Mouse (Mus musculus) right cerebral cortex, adult 2 months (tissue): ENCODE measurements around the gene Gm20388.

Experiments used
- DNase-seq, 2 experiments: peaks; one replicate each; pipeline ENCODE4 v3.0.0; 2021 to 2022; ENCODE audit warnings: low spot score in 2 of 2

Gm20388 gene

DNA sequence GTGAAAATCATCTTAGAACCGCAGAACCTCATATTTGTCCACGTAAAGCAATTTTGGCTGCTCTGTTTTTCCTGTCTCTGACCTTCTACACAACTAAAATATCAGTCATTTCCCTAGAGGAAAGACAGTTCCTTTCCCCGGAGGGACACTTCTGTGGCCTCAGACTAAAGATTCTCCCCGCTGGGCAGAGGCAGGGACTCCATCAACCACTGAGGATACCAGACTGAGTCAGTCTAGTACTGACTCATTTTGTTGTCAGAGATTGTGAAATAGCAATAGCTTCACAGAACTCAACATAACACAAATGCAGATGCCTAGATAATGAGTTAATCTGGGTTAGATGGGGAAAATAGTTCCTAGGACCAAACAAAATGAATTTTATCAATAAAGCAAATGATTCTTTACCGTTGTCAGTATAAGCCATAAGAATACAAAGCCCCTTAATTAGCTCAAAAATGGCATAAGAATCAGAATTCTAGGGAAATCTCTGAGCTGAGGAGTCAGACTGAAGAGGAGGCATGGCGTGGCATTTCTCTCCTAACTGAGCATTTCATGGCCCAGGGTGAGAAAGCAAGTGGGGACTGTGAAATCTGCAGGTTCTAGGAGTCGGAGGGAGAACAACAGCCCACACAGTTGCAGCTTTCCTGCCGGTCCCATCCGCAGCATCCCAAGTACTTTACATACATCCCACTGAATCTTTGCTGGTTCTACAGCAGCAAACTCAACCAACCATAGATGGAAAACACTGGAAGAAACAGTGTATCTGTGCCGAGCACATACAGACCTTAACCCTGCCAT lies 3781.7 kb downstream of the Gm20388 start:
- DNase-seq: no peak

DNA sequence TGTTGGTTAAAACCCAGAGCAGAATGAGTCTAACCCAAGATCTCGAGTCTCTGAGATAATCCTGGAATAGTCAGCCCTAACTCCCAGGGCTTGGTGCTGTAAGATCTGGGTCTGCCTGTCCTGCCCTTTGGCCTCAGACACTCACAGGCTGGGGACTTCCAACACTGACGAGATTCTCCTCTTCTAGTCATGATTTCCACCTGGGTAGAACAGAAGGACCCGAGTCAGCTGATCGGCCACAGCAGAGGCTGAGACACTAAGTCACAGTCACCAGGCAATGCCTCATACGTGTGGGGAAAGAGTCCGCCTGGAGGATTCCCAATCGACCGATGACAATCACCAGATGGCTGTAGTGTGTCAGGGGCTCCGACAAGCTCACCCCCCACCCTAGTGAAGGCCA lies 3785.5 kb downstream of the Gm20388 start:
- no peak for DNase-seq

DNA sequence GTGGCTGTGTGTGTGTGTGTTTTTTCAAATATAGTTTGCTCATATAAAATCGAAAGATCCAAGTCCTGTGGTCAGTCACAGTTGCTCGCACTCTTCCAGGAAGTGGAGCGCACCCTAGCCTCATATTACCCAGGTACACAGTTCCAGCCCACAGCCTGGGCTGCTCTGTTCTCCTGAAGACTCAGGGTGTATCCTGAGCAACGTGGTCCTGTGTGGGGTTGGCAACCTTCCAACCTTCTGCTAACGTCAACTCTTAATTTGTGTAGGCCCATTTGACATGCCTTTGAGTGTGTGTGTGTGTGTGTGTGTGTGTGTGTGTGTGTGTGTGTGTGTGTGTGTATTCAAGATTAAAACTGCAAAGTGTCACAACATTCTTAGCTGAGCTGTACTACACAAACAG lies 3786.7 kb downstream of the Gm20388 start:
- peak in 1 of 2 experiments; percentile 10 for DNase-seq

DNA sequence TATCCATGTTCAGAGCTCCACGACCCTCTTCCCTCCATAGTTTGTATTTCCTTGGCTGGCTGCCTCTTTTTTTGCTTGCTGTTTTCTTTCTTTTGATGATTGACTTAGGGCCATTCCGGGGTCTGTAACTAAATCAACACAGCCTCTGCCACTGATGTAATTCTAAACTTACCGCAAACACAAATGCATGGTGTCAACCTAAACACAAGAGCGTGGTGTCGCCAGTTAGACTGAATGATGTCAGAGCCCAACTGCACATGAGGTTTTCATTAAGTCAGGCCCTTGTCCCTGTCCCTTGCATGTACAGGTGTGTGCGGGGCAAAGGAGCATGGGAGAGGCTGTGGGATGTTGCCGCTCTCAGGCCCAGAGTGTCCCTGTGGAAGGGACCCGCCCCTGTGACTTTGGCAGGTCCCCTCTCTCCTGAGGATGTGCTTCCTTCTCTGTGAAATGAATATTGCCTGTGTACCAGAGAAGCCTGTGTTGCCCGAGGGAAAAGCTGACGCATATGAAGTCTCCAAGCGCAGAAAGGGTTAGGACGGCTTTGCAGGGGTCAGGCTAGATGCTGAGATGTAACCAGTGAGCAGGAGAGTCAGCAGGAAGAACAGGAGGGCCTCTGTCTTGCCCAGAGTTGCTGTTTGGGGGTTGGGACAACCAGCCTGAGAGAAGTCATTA lies 3789.9 kb downstream of the Gm20388 start:
- DNase-seq: no peak

DNA sequence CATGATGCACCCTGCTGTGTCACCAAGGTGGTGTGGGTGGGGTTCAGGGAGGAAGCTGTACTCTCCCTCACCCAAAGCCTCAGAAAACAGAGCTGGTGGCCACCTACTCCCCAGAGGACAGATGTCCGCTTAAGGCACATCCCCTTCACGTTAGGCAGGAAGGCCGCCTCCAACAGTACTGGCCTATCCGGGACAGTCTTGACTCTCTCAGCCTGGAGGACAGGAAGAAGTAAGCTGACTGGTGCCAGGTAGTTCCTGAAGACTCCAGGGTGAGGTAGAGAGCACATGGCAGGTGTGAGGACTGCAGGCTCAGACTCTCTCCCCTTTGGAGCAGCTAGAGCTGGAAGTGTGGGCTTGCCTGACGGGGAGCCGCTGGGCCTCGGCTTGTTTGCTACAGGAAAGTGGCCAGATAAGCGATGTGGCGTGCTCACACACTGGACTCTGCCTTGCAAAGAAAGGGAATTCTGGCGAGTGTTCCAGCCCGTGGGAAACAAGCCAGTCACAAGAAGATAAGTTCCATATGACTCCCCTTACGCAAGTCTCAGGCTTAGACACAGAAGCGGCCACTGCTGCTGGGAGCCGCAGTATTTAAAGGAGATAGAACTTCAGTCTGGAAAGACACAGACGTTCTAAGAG lies 3791.4 kb downstream of the Gm20388 start:
- DNase-seq: peak in 1 of 2 experiments; percentile 23

DNA sequence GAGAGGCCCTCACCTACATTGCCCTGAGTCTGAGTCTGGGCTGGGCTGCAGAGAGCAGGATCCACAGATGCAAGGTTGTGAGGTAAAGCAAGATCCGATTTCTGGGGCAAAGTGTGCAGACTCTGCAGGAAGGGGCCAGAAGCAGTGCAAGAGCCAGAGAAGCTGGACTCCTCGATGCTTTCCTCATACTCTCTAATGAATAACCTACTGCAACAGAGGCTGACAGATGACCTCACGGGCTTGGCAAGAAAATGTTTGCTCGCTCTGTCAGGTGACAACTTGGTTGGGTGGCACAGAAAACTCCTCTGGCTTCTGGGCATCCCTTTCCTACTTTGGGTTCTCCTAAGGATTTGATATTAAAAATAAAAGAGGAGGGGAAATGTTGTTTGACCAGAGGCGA lies 3794.7 kb downstream of the Gm20388 start:
- DNase-seq: no peak

DNA sequence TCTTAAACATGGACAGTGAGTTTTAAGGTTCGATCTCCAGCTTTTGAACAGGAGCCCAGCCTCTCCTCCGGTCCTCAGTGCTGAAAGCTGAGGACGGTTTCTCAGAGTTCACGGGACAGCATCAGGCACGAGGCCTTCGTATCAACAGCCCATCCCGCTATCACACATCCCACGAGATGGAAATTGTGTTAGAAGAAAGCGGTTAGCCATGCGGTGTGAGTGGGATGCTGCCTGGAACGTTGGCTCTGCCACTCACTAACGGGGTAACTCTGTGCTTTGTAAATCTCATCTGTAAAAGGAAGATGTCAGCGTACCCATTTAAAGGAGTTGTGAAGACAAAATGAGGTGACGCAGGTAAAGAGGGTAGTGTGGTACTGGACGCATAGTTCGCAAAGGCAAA lies 3796.5 kb downstream of the Gm20388 start:
- peak; percentile 63 to 68 for DNase-seq

DNA sequence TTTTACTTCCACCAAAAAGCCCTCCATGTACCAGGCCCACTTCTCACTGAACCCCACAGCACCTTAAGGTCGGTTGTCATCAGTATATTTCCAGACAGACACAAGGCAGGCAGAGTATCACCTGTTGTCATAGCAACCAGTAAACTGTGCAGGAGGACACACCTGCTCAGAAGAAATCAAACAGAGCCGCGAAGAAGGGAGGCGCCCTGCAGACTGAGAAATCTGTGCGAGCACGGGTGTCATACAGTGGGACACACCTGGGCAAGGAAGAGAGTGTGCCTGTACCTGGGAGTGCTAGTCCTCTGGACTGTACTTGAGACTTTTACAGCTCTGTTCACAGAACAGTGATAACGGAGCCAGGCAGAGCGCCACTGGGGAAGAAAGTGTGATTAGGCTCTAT lies 3798.1 kb downstream of the Gm20388 start:
- peak in 1 of 2 experiments; percentile 15 for DNase-seq

DNA sequence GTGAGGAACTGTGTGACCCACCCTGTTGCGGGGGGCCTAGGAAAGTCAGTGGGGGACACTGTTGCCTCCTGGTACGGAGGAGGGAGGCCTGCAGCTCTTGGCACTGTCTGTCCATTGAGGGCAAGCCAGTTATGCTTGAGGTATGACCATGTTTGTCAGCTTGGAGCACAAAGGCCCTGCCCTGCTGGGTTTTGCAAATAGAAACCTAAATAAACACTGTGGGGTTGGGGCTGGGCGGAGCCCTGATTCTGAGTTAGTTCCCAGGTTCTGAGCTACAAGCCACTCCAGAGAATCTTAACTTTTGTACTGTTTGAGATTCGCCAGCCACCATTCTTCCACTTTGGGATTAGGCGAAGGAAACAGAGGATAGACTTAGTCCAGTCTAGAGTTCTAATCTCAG lies 3799.7 kb downstream of the Gm20388 start:
- DNase-seq: no peak

DNA sequence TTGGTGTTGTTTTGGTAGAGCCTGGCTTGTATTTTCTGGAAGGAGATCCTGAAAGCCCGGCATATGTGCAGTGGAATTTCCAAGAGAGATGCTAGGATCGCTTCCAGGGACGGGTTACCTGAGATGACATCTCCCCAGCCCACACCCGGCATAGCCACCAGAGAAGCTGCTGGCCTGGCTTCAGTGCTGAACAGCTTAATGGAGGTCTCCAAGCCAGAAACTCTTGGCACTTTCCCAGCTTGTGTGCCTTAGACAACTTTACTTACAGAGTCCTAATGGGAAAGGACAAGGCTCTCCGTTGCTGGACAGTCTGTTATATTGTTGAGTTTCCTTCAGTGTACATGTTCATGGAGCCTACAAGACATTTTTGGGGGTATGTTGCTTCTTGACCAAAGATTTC lies 3803.8 kb downstream of the Gm20388 start:
- no peak for DNase-seq

DNA sequence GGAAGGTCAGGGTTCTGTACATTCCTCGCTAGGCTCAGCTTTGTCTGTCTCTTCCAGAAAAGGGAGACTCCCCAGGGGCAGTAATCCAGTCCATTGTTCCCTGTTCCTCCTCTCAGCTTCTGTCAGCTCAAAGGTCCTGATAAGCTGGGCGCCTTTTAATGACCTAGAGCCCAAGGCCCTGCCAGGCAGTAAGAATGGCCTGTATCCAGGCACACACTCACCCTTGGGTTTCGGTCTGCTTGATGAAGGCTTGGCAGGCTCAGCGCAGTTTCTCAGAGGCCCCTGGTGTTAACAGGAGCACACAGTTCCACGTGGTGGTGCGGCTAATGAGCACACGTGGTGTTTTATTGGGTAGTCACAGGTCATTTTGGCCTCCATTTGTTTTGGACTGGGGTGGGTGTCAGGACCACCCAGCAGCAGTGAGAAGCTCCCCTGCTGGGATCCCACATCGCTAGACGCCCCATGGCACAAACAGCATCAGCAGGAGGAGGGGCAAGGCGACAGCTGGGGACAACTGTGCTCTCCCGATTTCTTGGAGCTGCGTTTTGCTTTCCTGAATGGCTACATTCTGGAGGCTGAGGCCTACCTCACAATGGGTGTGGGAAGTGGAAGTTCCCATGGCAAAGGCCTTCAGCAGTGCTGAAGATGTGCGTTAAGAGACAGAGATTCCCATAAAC lies 3805.4 kb downstream of the Gm20388 start:
- peak in 1 of 2 experiments; percentile 10 for DNase-seq

DNA sequence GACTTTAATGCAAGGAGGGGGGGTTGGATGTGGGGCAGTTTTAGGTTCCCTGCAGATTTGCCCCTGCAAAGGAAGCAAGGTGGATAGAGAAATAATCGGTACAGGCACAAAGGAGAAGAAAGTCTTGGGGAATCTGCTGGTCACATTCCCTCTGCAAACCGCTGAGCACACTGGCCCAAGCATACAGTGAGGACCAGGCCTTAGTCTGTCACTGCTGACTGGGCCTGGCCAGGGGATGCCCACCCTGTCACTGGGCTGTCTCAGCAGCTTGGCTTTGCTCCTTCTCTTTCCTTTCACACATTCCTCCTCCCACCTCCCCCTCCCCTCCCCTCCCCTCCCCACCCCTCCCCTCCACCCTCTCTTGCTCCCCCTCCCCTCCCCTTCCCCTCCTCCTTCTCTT lies 3806.5 kb downstream of the Gm20388 start:
- DNase-seq: no peak

DNA sequence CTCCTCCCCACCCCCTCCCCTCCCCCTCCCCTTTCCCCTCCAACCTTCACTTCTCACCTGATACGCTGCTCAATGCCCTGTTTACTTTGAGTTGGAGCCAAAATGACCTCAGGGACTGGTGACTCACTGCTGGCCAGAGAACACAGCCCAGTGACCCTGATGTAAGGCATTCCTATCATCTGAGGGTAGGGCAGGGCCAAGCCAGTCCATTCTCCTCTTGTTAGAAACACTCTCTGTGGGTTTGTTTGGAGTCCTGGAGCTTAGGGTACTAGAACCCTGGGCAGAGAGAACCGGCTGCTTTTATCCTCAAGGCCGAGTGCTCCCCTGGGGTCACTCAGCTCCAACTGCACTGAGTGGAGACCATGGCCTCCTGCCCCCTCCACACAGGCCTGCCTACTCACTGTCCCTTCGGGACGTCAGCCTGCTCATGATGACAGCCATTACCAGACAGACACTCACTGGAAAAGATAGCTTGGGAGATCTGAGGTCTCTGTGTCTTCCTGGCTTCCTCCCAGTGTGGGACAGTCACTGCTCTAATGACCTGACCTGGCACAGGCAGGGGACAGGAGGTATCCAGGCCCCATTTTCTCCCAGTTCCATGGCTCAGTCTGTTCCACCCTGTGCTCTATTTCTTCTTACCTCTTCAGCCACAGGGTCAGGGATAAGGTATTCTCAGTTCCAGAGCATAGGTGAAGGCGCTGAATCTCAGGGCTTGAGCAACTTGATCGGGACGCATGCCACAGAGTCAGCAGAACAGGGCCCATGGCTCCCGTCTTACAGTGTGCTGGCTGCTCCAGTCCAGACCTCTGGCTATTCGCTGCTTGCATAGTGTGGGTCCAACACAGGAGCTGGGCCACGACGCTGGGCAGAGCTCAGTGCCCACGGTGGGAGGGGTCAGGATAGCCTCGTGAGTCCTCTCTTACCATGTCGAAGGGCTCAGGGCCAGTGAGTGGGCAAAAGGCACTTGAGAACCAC lies 3807.2 kb downstream of the Gm20388 start:
- DNase-seq: no peak

DNA sequence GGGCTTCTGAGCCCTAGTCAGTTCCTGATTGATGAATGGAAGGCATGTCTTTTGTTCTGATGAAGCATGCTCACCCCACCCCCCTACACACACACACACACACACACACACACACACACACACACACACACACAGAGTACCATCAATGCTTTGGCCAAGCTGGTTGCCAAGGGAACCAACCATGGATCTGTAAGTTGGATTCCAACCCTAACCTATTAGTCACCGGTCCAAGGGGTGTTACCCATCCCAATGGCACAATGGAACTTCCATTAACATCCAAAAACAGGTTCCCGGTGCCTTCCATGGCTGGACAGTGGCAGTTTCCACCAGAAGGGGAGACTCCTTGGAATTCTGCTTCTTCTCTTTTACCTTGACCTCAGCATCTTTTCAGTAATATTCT lies 3808.1 kb downstream of the Gm20388 start:
- DNase-seq: no peak

DNA sequence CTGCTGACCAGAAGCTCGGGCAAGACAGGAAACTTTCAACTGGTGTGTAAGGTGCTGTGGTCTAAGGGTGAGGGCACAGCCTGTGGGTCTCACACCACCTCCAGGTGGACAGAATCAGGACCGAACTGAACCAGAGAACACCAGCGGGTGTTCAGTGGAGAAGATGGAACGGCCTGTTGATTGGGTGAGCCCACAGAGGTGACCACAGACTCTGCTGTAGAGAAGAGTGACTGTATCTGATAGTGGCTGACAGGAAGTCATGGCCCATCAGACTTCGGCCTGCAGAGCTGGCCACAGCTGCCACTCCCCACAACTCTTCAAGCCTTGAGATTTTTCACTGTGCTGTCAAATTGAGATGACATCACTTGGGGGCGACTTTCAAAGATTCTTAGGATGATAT lies 3808.6 kb downstream of the Gm20388 start:
- no peak for DNase-seq

DNA sequence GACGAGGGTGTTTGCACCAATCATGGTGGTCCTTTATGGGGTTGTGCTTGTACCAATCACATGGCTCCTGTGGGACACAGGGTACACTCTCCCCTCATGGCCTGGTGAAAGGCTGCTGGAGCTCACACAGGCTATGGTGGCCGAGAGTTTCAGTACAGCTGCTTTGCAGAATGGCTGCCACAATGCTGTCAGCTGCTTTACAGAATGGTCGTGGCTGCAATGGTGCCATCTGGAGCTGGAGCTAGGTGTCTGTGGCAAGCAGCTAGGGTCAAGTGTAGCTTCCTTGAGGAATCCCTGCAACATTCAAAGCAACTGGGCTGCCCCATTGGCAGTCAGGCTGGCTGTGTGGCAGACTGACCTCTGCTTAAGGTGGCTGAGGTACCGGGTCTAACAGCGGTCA lies 3809.2 kb downstream of the Gm20388 start:
- DNase-seq: peak in 1 of 2 experiments; percentile 13

DNA sequence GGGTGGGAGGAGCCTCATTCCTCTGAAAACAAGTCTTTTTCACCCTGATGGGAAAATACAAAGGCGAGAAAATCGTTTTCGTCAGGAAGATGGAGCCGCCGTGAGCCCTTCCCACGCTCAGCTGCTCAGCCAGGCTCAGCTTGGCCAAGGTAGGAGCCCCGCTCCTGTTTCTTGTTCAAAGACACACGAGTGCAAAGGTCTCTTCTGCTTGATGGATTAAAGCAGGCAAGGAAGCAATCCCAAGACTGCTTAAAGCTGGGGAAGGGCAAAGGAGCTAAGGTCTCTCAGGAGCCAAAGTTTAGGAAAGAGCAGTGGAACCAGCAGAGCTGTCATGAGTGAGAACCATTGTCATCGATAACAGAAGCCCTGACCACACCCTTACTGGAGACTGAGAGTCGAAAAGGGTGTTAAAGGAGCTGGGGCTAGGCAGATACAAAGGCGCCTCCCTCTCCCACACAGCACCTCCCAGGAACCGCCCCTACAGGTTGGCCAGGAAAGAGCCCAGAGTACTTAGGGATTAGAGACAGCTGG lies 3809.9 kb downstream of the Gm20388 start:
- peak; percentile 57 to 68 for DNase-seq

DNA sequence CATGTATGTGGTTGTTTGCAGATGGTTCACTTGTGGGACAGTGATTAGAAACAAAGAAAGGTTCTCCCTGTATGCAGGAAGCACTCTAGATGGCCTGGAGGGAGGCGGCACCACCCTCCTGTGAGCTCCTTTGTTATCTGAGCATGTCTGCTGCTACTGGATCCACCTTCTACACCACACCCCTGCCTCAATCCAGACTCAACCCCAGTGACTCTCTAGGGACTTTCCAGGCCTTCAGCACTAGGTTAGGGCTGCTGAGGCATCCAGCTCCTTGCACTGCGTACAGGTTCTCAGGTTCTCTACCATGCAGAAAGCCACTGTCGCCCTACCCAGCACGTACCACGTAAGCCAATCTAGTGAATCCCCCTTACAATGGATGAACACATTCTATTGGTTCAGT lies 3811.6 kb downstream of the Gm20388 start:
- no peak for DNase-seq

DNA sequence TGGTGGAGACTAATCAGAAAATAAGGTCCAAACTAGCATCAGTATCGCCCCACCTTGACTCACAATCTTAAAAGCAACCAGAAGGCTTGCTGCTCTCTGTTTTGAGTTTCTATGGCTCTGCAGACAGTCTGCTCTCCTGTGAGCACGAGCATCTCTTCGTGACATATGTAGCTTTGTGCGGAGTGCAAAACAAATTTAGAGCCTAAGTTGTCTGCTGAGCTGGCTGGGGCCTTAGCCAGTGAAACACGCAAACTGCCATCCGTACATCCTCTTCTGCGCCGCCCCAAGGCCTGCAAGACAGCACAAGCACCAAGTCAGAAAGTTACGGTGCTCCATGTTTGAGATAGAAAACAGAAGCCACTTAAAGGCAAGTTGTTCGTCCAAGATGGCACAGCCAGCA lies 3814.1 kb downstream of the Gm20388 start:
- DNase-seq: peak; percentile 59 to 68

DNA sequence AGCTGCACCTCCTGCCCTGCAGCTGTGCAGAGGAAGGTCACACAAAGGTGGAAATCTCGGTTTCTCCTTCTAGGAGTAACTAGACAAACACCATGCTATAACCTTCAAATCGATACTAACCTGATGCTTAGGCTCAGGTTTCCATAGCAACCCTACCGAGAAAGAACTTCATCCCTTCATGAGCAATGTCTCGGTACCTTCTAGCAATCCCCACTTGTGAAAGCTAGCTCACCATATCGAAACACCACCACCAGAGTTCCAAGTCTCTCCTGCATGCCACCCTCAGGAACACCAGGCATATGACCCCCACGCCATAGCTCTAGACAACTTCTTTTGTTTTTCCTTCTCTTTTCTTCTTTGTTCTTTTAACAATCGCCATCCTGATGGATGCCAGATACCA lies 3814.6 kb downstream of the Gm20388 start:
- no peak for DNase-seq

DNA sequence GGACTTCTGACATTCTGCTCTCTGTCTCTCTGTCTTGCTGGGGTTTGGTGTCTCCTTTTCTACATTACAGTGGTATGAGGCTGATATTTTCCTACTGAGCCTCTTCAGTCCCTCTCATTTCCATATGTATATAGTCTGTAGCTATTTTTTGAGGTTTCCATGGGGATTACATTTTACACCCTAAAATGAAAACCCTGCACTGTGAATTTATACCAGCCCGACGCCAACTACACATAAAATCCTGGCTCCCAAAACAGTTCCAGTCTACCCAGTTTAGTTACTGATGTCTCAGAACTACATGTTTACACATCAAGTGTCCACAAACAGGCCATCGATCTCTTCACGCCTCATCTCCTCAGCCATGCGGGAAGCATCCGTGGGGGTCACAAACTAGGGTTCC lies 3816.1 kb downstream of the Gm20388 start:
- DNase-seq: peak in 1 of 2 experiments; percentile 15
